ENCODE assay signal across 8 mouse cellular contexts in the genomic region with DNA sequence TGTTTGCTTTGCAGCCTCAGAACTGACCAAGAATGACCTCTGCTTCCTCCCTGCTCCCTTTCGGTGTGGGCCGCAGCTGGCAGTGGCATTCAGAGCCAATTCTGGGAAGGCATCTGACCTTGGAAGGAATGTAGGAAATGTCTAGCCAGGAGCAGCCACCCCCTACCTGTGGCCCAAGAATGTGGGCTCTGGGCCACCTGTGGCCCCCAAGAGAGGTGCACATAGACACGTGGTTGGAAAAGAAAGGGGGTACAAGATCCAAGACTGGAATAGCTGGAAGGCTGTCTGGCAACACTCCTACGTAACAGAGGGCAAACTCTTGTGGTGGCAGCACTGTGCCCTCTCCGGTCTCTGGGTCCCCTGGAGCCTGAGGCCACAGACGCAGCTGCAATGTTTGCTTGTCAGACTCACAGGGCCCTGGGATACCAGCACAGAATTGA. TPM values are rescaled to one million over a fixed set of nuclear protein-coding genes. Genes with fewer than 3 reads are reported as not detected.
A peak's percentile ranks its signal among the peaks of the same experiment; 100 is the strongest.
DNase-seq lines count a peak whose midpoint lies in the region; ATAC-seq and TF ChIP-seq lines count a peak whose summit lies in the region.

No protein-coding gene starts in this region.

- H3K9ac ChIP-seq in forebrain, embryonic 12.5 days: peak overlapping the region; percentile 49

- H3K36me3 ChIP-seq in forebrain, embryonic 12.5 days (replicated peaks): peaks cover 41% of the 10 kb centered on the region
- H3K36me3 ChIP-seq in kidney, adult 2 months (ENCODE audit: control insufficient read depth, insufficient read depth, low read length): no peaks in the 10 kb centered on the region
- peaks cover 42% of the 10 kb centered on the region for H3K36me3 ChIP-seq in midbrain, embryonic 10.5 days

- H3K4me1 ChIP-seq in forebrain, embryonic 12.5 days: peaks cover 19% of the 10 kb centered on the region
- H3K4me1 ChIP-seq in kidney, adult 2 months (ENCODE audit: control insufficient read depth, insufficient read depth, low read length): peaks cover 26% of the 10 kb centered on the region
- peaks cover 36% of the 10 kb centered on the region for H3K4me1 ChIP-seq in midbrain, embryonic 10.5 days

- no peak overlapping the region for H3K4me2 ChIP-seq in forebrain, embryonic 12.5 days

- H3K4me3 ChIP-seq in forebrain, embryonic 12.5 days (replicated peaks): no peak overlapping the region
- H3K4me3 ChIP-seq in kidney, adult 2 months (ENCODE audit: insufficient read depth, low read depth, low read length): no peak overlapping the region
- no peak overlapping the region for H3K4me3 ChIP-seq in midbrain, embryonic 10.5 days

- TF ChIP-seq POLR2A in kidney, adult 2 months (IDR thresholded peaks at IDR 0.05; ENCODE audit: low read depth, low read length): no peak

- DNase-seq in cerebellum, adult 9-10 months: peak; percentile 30
- no peak for DNase-seq in cerebellum, postnatal 36 days
- peak; percentile 96 for DNase-seq in kidney, adult 2 months
- DNase-seq in midbrain, embryonic 10.5 days (ENCODE audit: low spot score): no peak
- DNase-seq in urinary bladder, postnatal 4 days (ENCODE audit: low spot score in 2 of 2): no peak
- no peak for DNase-seq in spleen, postnatal 36 days (ENCODE audit: low spot score in 2 of 2)

- H3K27me3 ChIP-seq in forebrain, embryonic 12.5 days: no peaks in the 10 kb centered on the region
- no peaks in the 10 kb centered on the region for H3K27me3 ChIP-seq in kidney, adult 2 months (replicated peaks; ENCODE audit: control insufficient read depth, insufficient read depth, low read length)
- H3K27me3 ChIP-seq in midbrain, embryonic 10.5 days (ENCODE audit: low read depth, poor library complexity, severe bottlenecking): no peaks in the 10 kb centered on the region

- H3K9me3 ChIP-seq in forebrain, embryonic 12.5 days: 0 out of 2 replicates have a peak, but pooled peaks cover 4% of the 10 kb centered on the region
- peaks cover 11% of the 10 kb centered on the region for H3K9me3 ChIP-seq in midbrain, embryonic 10.5 days (replicated peaks)

- 47% methylated on average over 6 of the region's 6 CpGs for WGBS in forebrain, embryonic 12.5 days
- WGBS in kidney, adult 2 months: 13% methylated on average over 6 of the region's 6 CpGs
- 50% methylated on average over 6 of the region's 6 CpGs for WGBS in midbrain, embryonic 10.5 days

- peak overlapping the region; percentile 59; the same call in 1 of the 2 replicates for H3K27ac ChIP-seq in forebrain, embryonic 12.5 days
- peak overlapping the region; percentile 79 for H3K27ac ChIP-seq in kidney, adult 2 months (ENCODE audit: insufficient read depth, low read depth, low read length)
- H3K27ac ChIP-seq in midbrain, embryonic 10.5 days (replicated peaks): peak overlapping the region; percentile 84

- peak; percentile 27; the same call in 1 of the 2 replicates for ATAC-seq in forebrain, embryonic 12.5 days (ENCODE audit: low FRiP score)
- no peak for ATAC-seq in inflammation-experienced regulatory T-cells, adult 6 months

- no peak for TF ChIP-seq CTCF in kidney, adult 2 months (conservative IDR thresholded peaks at IDR 0.05; ENCODE audit: insufficient read depth, insufficient read length, low read depth, low read length)

RNA-seq across cellular contexts. Expression of a gene that starts 35.9 kb away (rescaled TPM):
- polyA plus RNA-seq in forebrain, embryonic 12.5 days (2016; fragmentation: Nextera tagmentation; extraction: Ambion mirVana): 24.0 and 26.9 TPM in 2 replicates
- 6.0 and 6.3 TPM in 2 replicates for polyA plus RNA-seq in kidney, adult 2 months (2012; rRNA removed)
- polyA plus RNA-seq in midbrain, embryonic 10.5 days (2016; fragmentation: Nextera tagmentation; extraction: Ambion mirVana): 9.6 and 13.3 TPM in 2 replicates
- polyA plus RNA-seq in inflammation-experienced regulatory T-cells, adult 6 months (2017; shearing (Covaris generic)): 1 to 10 TPM in 2 of 3 experiments, under 1 TPM in 1; 0.39 to 1.2 (median 1.2) TPM

RNA-seq across cellular contexts. Expression of a gene that starts 39.3 kb away (rescaled TPM):
- polyA plus RNA-seq in forebrain, embryonic 12.5 days (2016; fragmentation: Nextera tagmentation; extraction: Ambion mirVana): 49.9 and 54.0 TPM in 2 replicates
- 56.1 and 73.7 TPM in 2 replicates for polyA plus RNA-seq in kidney, adult 2 months (2012; rRNA removed)
- polyA plus RNA-seq in midbrain, embryonic 10.5 days (2016; fragmentation: Nextera tagmentation; extraction: Ambion mirVana): 87.1 and 101 TPM in 2 replicates
- 1 to 10 TPM; 2.2 to 3.0 (median 2.6) TPM for polyA plus RNA-seq in inflammation-experienced regulatory T-cells, adult 6 months (2017; shearing (Covaris generic))

RNA-seq across cellular contexts. Expression of a gene that starts 56.8 kb away (rescaled TPM):
- polyA plus RNA-seq in forebrain, embryonic 12.5 days (2016; fragmentation: Nextera tagmentation; extraction: Ambion mirVana): 1.7 TPM in 2 replicates
- polyA plus RNA-seq in kidney, adult 2 months (2012; rRNA removed): 15.7 and 17.7 TPM in 2 replicates
- polyA plus RNA-seq in midbrain, embryonic 10.5 days (2016; fragmentation: Nextera tagmentation; extraction: Ambion mirVana): 1.4 and 2.8 TPM in 2 replicates
- polyA plus RNA-seq in inflammation-experienced regulatory T-cells, adult 6 months (2017; shearing (Covaris generic)): not detected

Comparison
In these comparisons a context has a peak if more than half of its experiments do, and no peak if none do; other contexts are left out.
1. DNase-seq: peak in cerebellum, adult 9-10 months (single experiment) and kidney, adult 2 months (single experiment); none in cerebellum, postnatal 36 days (0 of 2), midbrain, embryonic 10.5 days (single experiment), urinary bladder, postnatal 4 days (0 of 2) and spleen, postnatal 36 days (0 of 2).
2. RNA of a gene that starts 39.3 kb away (polyA plus RNA-seq): 87.1 to 101 TPM in midbrain, embryonic 10.5 days, 56.1 to 73.7 TPM in kidney, adult 2 months and 49.9 to 54.0 TPM in forebrain, embryonic 12.5 days; 2.2 to 3.0 TPM in inflammation-experienced regulatory T-cells, adult 6 months; every median in the first group is over 10 times any median in the second.
3. Peak in every context shown above with its lines, with median percentiles within 50 percentile points of each other: H3K27ac ChIP-seq.